Mouse (Mus musculus): ENCODE measurements around the gene Bud13. TPM values are rescaled to one million over a fixed set of nuclear protein-coding genes. Genes with fewer than 3 reads are reported as not detected.
"Not testable (repeated sequence)": the region's sequence is repeated elsewhere in the genome, so short reads cannot be mapped to it uniquely, and the experiment has no call there.

Gene Bud13
- polyA plus RNA-seq, 1 experiment = 7.0 TPM

DNA sequence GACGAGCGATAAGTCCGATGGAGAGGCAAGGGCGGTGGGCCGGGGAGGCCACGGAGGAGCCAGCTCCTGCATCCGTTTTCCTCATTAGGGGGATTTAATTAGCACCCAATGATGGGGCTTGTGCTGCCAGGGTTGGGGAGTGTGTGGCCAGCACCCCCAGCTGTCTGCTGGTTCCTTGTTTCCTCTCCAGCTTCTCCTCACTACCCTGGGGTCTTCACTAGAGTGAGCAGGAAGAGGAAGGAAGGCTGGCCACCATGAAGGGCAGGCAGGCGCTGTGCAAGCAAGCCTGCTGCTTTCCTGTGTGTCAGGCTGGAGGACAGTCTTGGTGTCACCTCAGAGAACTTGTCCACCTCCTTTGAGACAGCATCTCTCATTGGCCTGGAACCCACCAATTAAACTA is 34.1 kb downstream of the Bud13 start:
- H3K36me3 ChIP-seq (ENCODE audit: control insufficient read depth, insufficient read depth, low read length) = no peaks in the 10 kb centered on the region
- no peak overlapping the region for H3K27ac ChIP-seq (ENCODE audit: insufficient read depth, low read depth, low read length)
- H3K4me1 ChIP-seq (ENCODE audit: control insufficient read depth, insufficient read depth, insufficient read length, low read length) = no peaks in the 10 kb centered on the region
- 79% methylated on average over 8 of the region's 8 CpGs for WGBS
- no peaks in the 10 kb centered on the region for H3K27me3 ChIP-seq (ENCODE audit: control insufficient read depth, insufficient read depth, low read length)
- TF ChIP-seq CTCF (IDR thresholded peaks at IDR 0.05; ENCODE audit: extremely low read depth, insufficient read length, insufficient replicate concordance, low read depth, low read length) (no peak), POLR2A (IDR thresholded peaks at IDR 0.05; ENCODE audit: low read depth, low read length) (no peak)
- no peak overlapping the region for H3K4me3 ChIP-seq (ENCODE audit: low read depth, low read length)

DNA sequence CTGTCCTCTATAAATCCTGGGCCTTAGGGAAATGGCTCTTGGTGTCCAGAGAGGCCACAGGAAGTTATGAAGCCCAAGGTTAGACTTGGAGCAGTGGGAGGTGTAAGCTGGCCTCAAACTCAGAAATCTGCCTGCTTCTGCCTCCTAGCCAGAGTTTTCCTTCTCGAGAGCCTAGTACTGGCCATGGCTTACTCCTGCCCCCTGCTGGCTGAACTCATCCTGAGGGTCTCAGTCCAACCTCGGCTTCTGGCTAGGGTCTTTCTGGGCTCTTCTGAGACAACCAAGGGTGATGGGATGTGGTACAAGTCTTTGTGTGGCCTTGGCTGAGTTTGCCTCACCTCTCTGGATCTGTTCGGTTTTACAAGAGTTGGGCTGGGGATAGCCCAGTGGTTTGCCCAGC is 35.1 kb downstream of the Bud13 start:
- no peaks in the 10 kb centered on the region for H3K27me3 ChIP-seq (ENCODE audit: control insufficient read depth, insufficient read depth, low read length)
- no peaks in the 10 kb centered on the region for H3K36me3 ChIP-seq (ENCODE audit: control insufficient read depth, insufficient read depth, low read length)
- no peak overlapping the region for H3K27ac ChIP-seq (ENCODE audit: insufficient read depth, low read depth, low read length)
- no peak overlapping the region for H3K4me3 ChIP-seq (ENCODE audit: low read depth, low read length)
- 85% methylated on average over 3 of the region's 3 CpGs for WGBS
- H3K4me1 ChIP-seq (ENCODE audit: control insufficient read depth, insufficient read depth, insufficient read length, low read length) = no peaks in the 10 kb centered on the region
- no peak for TF ChIP-seq CTCF (IDR thresholded peaks at IDR 0.05; ENCODE audit: extremely low read depth, insufficient read length, insufficient replicate concordance, low read depth, low read length)
- TF ChIP-seq POLR2A (IDR thresholded peaks at IDR 0.05; ENCODE audit: low read depth, low read length) = no peak

DNA sequence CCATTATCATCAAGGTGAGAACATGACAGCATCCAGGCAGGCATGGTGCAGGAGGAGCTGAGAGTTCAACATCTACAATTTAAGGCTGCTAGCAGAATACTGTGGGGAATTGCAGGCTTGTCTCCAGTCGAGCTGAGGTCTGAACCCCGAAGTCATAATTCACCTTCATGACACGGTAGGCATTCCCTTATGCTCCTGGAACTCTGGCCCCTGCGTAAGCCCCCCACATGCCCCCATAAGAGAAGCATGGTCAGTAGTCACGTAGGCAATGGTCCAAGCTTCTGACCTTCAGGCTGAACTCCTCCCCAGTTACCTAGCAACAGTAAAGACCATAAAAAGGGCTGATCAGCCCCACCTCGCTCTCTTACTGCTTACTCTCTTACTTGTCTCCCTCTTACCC is 37.1 kb downstream of the Bud13 start, which contains the start of gene 4931429L15Rik:
Gene 4931429L15Rik (minus strand): TSS at position 101 of the 400 bp plus-strand sequence.
- not testable (repeated sequence) for H3K27me3 ChIP-seq (ENCODE audit: control insufficient read depth, insufficient read depth, low read length); H3K27ac ChIP-seq (ENCODE audit: insufficient read depth, low read depth, low read length)
- 78% methylated on average over 6 of the region's 6 CpGs for WGBS

DNA sequence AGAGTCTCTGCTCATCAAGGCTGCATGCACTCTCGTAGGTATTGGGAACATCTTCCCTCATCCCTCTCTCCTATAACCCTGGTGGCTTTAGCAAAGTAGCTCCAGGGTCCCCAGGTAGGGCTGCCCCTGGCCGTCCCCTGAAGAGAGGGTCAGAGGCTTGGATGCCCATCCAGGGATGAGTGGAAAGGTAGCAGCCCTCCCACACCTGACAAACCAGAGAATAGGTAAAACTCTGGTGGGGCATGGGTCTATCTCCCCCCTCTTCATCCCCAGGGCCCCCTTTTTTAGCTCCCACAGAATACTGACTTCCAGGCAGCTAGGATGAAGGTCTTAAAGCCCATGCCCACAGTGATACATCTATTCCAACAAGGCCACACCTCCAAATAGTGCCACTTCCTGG is 37.7 kb downstream of the Bud13 start:
- Histone ChIP-seq H3K4me1 (ENCODE audit: control insufficient read depth, insufficient read depth, insufficient read length, low read length) (no peaks in the 10 kb centered on the region), H3K4me3 (ENCODE audit: low read depth, low read length) (no peak overlapping the region), H3K27me3 (ENCODE audit: control insufficient read depth, insufficient read depth, low read length) (no peaks in the 10 kb centered on the region), H3K27ac (ENCODE audit: insufficient read depth, low read depth, low read length) (no peak overlapping the region), H3K36me3 (ENCODE audit: control insufficient read depth, insufficient read depth, low read length) (no peaks in the 10 kb centered on the region)
- TF ChIP-seq POLR2A (IDR thresholded peaks at IDR 0.05; ENCODE audit: low read depth, low read length) (no peak), CTCF (IDR thresholded peaks at IDR 0.05; ENCODE audit: extremely low read depth, insufficient read length, insufficient replicate concordance, low read depth, low read length) (no peak)
- 84% methylated on average over 2 of the region's 2 CpGs for WGBS

More for the DNA sequence above, 37.1 kb downstream of the Bud13 start, which contains the start of gene 4931429L15Rik:
- not testable (repeated sequence) for H3K4me3 ChIP-seq (ENCODE audit: low read depth, low read length); H3K4me1 ChIP-seq (ENCODE audit: control insufficient read depth, insufficient read depth, insufficient read length, low read length); H3K36me3 ChIP-seq (ENCODE audit: control insufficient read depth, insufficient read depth, low read length)

DNA sequence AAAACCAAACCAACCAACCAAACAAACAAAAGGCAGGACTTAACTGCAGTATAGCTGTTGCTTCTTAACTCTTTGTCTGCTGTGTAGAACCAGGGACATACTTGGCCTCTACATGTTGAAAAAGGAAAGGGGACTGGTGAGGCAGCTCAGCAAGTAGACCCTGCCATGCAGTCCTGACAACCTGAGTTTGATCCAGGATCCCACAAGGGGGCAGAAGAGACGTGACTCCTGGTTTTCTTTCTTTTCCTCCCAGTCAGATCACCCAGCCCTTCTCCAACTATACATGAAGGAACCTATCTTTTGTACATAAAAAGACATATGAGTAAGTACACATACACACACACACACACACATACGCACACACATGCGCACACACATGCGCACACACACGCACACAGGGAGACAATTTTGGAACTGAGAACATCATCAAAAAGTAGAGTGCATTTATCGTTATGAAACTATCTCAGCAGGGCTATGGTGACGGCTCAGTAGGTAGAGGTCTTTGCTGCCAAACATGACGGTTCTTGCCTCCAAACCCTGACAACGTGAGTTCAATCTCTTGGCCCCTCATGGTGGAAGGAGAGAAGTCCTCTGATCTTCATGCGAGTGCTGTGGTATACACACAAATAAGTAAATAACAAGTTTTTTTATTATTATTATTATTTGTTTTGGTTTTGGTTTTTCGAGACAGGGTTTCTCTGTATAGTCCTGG is 44.0 kb downstream of the Bud13 start:
- WGBS = 90% methylated on average over 11 of the region's 11 CpGs
- no peak overlapping the region for H3K4me3 ChIP-seq (ENCODE audit: low read depth, low read length)
- TF ChIP-seq CTCF (IDR thresholded peaks at IDR 0.05; ENCODE audit: extremely low read depth, insufficient read length, insufficient replicate concordance, low read depth, low read length) (no peak), POLR2A (IDR thresholded peaks at IDR 0.05; ENCODE audit: low read depth, low read length) (no peak)
- H3K27ac ChIP-seq (ENCODE audit: insufficient read depth, low read depth, low read length) = no peak overlapping the region
- 0 out of 2 replicates have a peak, but pooled peaks cover 5% of the 10 kb centered on the region for H3K27me3 ChIP-seq (ENCODE audit: control insufficient read depth, insufficient read depth, low read length)
- H3K36me3 ChIP-seq (ENCODE audit: control insufficient read depth, insufficient read depth, low read length) = no peaks in the 10 kb centered on the region
- no peaks in the 10 kb centered on the region; the same call in 1 of the 2 replicates for H3K4me1 ChIP-seq (ENCODE audit: control insufficient read depth, insufficient read depth, insufficient read length, low read length)

DNA sequence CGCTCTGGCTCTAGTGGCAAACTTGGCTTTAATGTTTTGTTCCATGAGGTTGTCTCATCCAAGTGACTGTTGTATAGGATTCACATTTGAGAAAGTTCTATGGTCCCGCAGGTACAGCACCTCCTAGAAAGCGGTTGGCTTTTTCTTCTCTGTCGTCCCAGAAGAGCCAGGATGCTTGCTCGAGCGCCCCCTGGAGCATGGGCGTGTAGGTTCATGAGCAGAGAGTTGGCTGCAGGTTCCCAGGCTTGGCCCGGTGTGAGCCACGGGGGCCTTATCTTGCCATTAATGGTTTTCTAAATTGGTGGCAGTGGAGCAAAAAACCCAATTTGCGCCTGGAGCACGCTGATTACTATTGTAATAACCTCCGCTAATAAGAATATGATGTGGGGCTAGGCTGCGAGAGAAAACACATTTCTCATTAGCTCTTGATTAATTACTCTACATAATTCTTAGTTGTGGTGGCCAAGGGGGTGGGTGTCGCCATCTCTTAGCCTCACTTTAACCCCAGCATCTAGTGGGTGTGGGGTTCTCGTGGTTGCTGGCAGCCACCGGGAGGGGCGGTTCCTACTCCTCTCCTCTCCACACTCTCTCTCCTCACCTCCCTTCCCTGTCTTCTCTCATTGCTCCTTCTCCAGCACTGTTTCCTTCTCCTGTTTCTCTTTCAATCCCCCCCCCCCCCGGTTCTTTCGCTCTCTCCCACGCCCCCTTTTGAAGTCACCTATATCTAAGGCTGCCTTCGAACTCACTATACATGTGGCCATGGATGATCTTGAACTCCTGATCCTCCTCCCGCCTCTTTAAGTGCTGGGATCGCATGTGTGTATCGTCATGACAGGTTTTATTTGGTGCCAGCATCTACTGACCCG is 45.1 kb downstream of the Bud13 start:
- Histone ChIP-seq H3K27ac (ENCODE audit: insufficient read depth, low read depth, low read length) (no peak overlapping the region), H3K4me1 (ENCODE audit: control insufficient read depth, insufficient read depth, insufficient read length, low read length) (no peaks in the 10 kb centered on the region; the same call in 1 of the 2 replicates), H3K4me3 (ENCODE audit: low read depth, low read length) (no peak overlapping the region), H3K36me3 (ENCODE audit: control insufficient read depth, insufficient read depth, low read length) (no peaks in the 10 kb centered on the region), H3K27me3 (ENCODE audit: control insufficient read depth, insufficient read depth, low read length) (0 out of 2 replicates have a peak, but pooled peaks cover 5% of the 10 kb centered on the region)
- TF ChIP-seq POLR2A (IDR thresholded peaks at IDR 0.05; ENCODE audit: low read depth, low read length) = no peak
- no peak; the same call in 1 of the 2 replicates for TF ChIP-seq CTCF (IDR thresholded peaks at IDR 0.05; ENCODE audit: extremely low read depth, insufficient read length, insufficient replicate concordance, low read depth, low read length)
- WGBS = 75% methylated on average over 25 of the region's 25 CpGs

All from small intestine, adult 2 months (tissue).